Mouse (Mus musculus) brain, embryonic 14.5 days (tissue): Measurements from ENCODE around the gene Usp48.

ENCODE experiments used
- CTCF ChIP-seq: fragments of 200-500 bp; IDR thresholded peaks from 2 replicates; pipeline ENCODE4 v1.5.1; 2012; ENCODE audit warnings: inconsistent platforms, mild to moderate bottlenecking, moderate library complexity, borderline replicate concordance; ENCODE audit not compliant: insufficient read depth, insufficient read length; ENCODE audit errors: extremely low read depth
- POLR2A ChIP-seq: fragments of 200-500 bp; IDR thresholded peaks from 2 replicates; pipeline ENCODE4 v1.6.1; 2012; ENCODE audit warnings: mild to moderate bottlenecking, inconsistent platforms, borderline replicate concordance; ENCODE audit not compliant: poor library complexity, insufficient read depth, insufficient read length, severe bottlenecking; ENCODE audit errors: extremely low read depth

- TF ChIP-seq POLR2A (no peak), CTCF (no peak)
These were observed 48.5 kb downstream of the Usp48 start for GRCm38 (mm10) chr4:137642101-137642500.
